Mouse (Mus musculus): ENCODE measurements around the gene Klrb1b. TPM values are rescaled to one million over a fixed set of nuclear protein-coding genes. Genes with fewer than 3 reads are reported as not detected.
"Not testable (repeated sequence)": the region's sequence is repeated elsewhere in the genome, so short reads cannot be mapped to it uniquely, and the experiment has no call there.

Gene Klrb1b
- polyA plus RNA-seq, 1 experiment from 2014 or later = not detected

DNA sequence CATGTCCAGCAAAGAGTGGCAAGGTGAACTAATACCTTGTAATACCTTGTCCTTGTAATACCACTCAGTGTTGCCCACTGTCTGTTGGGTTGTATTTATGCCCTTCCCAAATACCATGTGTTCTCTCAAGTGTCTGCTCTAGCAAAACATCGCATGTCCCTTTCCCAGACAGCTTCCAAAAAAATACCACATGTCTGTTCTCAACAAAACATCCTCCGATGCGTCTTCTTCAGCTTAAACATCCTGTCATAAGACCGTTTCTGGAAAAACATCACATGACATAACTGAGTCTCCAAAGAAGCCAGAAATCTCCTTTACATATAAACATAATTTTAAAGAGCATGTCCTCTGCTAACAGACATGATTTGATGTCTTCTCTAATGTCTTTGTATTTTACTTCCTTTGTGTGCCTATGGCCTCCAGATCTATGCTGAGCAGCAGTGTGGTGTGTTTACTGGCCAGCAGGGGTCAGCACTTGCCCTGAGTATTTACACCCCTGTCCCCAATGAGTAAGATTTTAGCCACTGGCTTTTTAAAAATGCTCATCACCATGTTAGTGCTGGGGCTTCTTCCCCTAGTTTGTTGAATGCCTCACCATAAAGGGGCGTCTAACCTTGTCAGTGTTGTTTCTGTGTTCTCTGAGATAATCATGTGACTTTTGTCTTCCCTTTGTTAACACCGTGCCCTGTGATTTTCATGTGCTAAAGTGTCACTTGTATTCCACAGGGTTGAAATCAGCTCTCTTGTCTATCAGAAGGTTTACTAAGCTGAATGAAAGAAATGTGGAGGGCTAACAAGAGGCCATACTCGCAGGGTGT is 21.1 kb downstream of the Klrb1b start:
- H3K27me3 ChIP-seq (ENCODE audit: low read depth, poor library complexity, severe bottlenecking); H3K36me3 ChIP-seq; H3K4me3 ChIP-seq; H3K9me3 ChIP-seq (replicated peaks); H3K27ac ChIP-seq; H3K4me1 ChIP-seq: not testable (repeated sequence)
- peak; percentile 64 for DNase-seq (ENCODE audit: low spot score)
- 71% methylated on average over 7 of the region's 7 CpGs for WGBS

DNA sequence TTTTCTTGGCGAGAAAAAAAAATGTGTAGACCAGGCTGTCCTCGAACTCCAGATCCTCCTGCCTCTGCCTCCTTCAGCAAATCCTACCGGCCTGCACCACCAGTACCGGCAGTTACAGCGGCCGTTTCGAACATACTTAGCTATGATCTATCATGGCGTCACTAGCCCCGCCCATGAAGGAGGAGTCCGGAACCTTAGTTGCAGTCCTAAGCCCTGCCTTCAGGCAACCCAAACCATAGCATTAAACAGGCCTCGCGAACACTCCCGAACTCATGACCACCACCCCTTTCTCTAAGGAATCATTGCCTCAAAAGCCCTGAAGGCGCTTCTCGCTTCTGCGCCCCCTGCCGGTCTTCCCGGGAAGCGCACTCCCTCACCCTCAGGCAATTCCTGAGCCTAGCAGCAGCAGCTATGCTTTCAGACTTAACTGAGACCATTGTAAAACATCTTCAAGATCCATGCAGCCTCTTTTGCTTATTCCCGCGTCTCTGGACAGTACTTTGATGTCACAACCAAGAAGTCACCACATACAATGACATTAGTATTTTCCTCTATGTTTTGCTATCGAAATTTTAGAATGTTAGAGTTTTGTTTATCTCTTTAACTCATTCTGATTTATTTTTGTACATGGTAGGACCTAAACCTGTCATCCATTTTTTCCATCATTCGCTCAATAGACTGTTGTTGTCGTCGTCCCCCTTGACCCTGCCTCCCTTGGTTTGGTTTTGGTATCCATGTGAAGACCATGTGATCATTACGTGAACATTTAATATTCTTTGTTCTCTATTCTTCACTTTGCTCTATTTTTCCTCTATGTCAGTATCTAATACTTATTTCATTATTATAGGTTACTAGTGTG is 22.9 kb downstream of the Klrb1b start:
- H3K27me3 ChIP-seq (ENCODE audit: low read depth, poor library complexity, severe bottlenecking) = no peaks in the 10 kb centered on the region
- H3K9me3 ChIP-seq (replicated peaks) = no peaks in the 10 kb centered on the region
- DNase-seq (ENCODE audit: low spot score) = peak; percentile 99
- peak overlapping the region; percentile 53 for H3K4me3 ChIP-seq
- no peaks in the 10 kb centered on the region for H3K36me3 ChIP-seq
- WGBS = 10% methylated on average over 26 of the region's 26 CpGs
- peak overlapping the region; percentile 72; the same call in 1 of the 2 replicates for H3K27ac ChIP-seq
- peaks cover 8% of the 10 kb centered on the region for H3K4me1 ChIP-seq

DNA sequence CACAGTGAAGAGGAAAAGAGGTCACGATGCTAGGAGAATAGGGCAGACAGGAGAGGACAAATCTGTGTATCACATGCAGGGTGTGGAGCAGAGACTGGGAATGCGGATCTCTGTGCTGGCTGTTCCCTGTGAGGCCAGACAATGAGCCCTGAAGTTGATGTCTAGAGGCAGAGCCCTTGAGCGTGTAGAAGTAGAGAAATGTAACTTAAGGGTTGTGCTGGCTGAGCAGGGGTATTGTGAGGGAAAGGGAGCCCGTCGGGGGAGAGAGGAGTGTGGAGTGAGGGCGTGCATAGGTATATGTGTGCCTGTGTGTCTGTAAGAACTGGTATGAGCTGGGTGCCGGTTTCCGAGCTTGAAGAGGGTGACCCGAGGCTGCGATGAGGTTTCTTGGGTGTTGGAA is 23.6 kb downstream of the Klrb1b start:
- 15% methylated on average over 10 of the region's 10 CpGs for WGBS
- DNase-seq (ENCODE audit: low spot score) = no peak
- Histone ChIP-seq H3K27me3 (ENCODE audit: low read depth, poor library complexity, severe bottlenecking) (no peaks in the 10 kb centered on the region), H3K27ac (peak overlapping the region; percentile 72; the same call in 1 of the 2 replicates), H3K4me1 (peaks cover 14% of the 10 kb centered on the region), H3K36me3 (no peaks in the 10 kb centered on the region), H3K4me3 (peak overlapping the region; percentile 53), H3K9me3 (replicated peaks) (no peaks in the 10 kb centered on the region)

DNA sequence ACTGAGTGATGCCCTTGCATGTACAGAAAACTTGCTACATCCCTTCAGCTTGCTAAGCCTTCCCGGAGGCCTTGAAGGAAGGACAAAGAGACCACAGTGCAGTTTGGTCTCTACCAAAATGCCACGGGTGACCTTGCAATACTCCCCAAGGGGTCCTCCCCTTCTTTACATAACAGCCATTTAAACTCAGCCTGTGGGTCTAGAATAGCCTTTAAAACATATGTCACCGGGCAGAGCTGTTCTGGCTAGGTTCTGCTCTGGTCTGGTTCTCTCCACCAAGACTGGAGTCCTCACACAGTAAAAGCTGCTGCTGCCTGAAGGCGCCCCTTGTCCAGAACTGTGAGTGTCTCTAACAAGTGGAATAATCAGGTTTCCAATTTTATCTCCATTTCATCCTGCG is 25.4 kb downstream of the Klrb1b start:
- peaks cover 14% of the 10 kb centered on the region for H3K4me1 ChIP-seq
- DNase-seq (ENCODE audit: low spot score); H3K4me3 ChIP-seq; H3K9me3 ChIP-seq (replicated peaks); H3K36me3 ChIP-seq; H3K27me3 ChIP-seq (ENCODE audit: low read depth, poor library complexity, severe bottlenecking); H3K27ac ChIP-seq: not testable (repeated sequence)
- WGBS = 86% methylated on average over 5 of the region's 5 CpGs

DNA sequence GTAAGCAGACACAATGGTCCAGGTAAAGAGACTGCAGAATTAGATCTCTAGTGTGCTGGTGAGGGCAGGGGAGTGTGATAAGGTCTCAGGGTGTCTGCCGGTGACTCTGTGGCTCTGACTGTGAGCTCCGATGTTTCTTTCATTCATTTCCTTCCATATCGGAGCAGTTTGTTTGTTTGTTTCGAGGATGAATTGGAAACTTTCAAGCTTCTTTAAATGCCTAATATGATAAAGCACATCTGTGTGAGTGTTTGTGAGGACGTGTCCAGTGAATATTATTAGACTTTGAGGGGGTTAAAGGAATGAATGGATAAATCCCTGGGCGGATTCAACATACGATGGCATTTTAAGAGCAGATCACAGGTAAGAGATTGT is 26.2 kb downstream of the Klrb1b start:
- Histone ChIP-seq H3K36me3 (no peaks in the 10 kb centered on the region), H3K9me3 (replicated peaks) (no peaks in the 10 kb centered on the region), H3K4me1 (peaks cover 14% of the 10 kb centered on the region), H3K27ac (peak overlapping the region; percentile 79; the same call in 1 of the 2 replicates), H3K27me3 (ENCODE audit: low read depth, poor library complexity, severe bottlenecking) (no peaks in the 10 kb centered on the region), H3K4me3 (peak overlapping the region; percentile 61)
- DNase-seq (ENCODE audit: low spot score) = no peak
- WGBS = 26% methylated on average over 7 of the region's 7 CpGs

DNA sequence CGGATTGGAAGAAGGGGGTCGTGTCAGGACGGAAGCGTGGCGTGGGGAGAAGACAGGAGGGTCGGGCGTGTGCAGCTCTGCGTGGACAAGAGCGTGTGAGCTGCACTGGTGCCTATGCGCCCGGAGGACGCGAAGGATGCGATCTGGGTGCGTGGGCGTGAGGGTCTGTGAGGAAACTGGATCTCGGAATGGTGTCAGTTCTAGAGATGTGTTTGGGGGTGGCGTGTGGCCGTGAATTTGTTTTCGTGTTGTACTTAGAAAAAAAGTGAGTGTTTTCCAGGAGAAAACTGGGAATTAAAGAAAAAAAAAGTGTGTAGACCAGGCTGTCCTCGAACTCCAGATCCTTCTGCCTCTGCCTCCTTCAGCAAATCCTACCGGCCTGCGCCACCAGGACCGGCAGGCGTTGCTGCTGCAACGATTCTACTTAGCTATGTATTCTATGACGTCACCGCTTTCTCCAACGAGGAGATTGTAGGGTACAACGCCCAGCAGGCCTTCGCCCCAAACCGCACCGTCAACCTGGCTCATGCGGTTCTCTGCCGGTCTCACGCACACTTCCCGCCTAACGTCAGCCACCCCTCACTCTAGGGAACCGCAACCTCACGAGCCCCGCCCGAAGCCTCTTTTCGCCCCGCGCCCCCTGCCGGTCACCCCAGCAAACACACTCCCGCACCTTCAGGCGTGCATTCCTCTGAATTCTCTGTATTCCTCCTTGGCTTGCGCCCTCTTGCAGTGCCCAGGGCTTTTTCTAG is 26.8 kb downstream of the Klrb1b start:
- peak; percentile 93 for DNase-seq (ENCODE audit: low spot score)
- under 1% methylated on average over 49 of the region's 49 CpGs for WGBS
- H3K27ac ChIP-seq = peak overlapping the region; percentile 79
- not testable (repeated sequence) for H3K9me3 ChIP-seq (replicated peaks); H3K27me3 ChIP-seq (ENCODE audit: low read depth, poor library complexity, severe bottlenecking); H3K36me3 ChIP-seq
- H3K4me1 ChIP-seq = peaks cover 14% of the 10 kb centered on the region
- peak overlapping the region; percentile 61 for H3K4me3 ChIP-seq

DNA sequence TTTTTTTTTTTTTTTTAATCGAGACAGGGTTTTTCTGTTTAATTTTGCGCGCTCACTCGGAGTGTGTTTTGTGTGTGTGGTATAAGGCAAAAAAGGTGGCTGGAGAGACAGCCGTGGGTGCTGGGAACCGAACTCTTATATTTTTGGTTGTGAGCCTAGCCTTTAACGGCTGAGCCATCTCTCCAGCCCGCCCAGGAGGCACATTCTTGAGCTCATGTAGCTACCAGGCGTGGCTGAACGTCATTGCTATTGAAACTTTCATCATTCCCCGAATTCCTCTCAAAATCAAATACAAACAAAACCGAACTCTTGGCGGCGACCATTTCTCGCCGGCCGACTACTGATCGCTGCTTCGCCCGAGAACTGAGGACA is 27.4 kb downstream of the Klrb1b start:
- Histone ChIP-seq H3K27ac (peak overlapping the region; percentile 75; the same call in 1 of the 2 replicates), H3K4me1 (peaks cover 15% of the 10 kb centered on the region), H3K4me3 (peak overlapping the region; percentile 61)
- DNase-seq (ENCODE audit: low spot score) = peak; percentile 91
- not testable (repeated sequence) for H3K36me3 ChIP-seq; H3K27me3 ChIP-seq (ENCODE audit: low read depth, poor library complexity, severe bottlenecking); H3K9me3 ChIP-seq (replicated peaks)
- WGBS = under 1% methylated on average over 20 of the region's 20 CpGs

DNA sequence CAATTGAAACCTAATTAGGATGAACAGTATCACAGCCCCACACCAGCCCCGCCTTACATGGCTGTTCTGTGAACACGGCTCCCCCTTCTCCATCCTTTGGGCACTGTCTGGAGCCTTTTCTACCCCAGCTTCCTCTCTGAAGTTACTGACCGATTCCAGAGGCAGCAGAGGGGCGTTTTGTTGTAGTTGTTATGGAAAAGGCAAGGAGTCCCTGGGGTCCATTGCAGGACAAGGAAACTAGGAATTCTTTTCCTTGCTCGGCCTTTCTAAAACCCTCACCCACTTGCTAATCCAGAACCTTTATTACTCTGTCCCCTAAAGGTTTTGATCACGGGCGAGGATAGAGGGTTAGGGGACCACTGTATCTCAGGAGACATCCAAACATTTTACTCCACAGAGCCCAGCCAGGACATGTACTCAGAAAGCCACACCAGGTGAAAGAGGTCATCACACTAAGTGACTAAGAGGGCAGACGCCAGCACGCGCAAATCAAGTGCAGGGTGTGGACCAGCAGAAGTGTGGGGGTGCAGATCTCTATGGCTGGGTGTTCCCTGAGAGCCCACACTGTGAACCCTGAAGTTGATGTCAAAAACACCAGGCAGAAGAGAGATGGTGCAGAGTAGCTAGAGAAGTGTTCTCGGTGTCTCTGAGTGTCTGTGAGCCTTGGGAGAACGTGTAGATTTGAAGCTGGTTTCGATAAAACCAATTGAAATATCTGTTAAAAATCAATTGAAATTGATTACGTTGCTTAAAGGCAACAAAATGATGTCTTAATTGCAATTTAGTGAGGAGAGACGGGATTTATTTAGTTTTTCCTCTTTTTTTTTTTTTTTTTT is 28.0 kb downstream of the Klrb1b start:
- Histone ChIP-seq H3K4me3 (peak overlapping the region; percentile 61), H3K4me1 (peaks cover 17% of the 10 kb centered on the region), H3K36me3 (no peaks in the 10 kb centered on the region), H3K27ac (peak overlapping the region; percentile 58), H3K9me3 (replicated peaks) (no peaks in the 10 kb centered on the region), H3K27me3 (ENCODE audit: low read depth, poor library complexity, severe bottlenecking) (no peaks in the 10 kb centered on the region)
- peak; percentile 56 for DNase-seq (ENCODE audit: low spot score)
- 17% methylated on average over 15 of the region's 15 CpGs for WGBS

DNA sequence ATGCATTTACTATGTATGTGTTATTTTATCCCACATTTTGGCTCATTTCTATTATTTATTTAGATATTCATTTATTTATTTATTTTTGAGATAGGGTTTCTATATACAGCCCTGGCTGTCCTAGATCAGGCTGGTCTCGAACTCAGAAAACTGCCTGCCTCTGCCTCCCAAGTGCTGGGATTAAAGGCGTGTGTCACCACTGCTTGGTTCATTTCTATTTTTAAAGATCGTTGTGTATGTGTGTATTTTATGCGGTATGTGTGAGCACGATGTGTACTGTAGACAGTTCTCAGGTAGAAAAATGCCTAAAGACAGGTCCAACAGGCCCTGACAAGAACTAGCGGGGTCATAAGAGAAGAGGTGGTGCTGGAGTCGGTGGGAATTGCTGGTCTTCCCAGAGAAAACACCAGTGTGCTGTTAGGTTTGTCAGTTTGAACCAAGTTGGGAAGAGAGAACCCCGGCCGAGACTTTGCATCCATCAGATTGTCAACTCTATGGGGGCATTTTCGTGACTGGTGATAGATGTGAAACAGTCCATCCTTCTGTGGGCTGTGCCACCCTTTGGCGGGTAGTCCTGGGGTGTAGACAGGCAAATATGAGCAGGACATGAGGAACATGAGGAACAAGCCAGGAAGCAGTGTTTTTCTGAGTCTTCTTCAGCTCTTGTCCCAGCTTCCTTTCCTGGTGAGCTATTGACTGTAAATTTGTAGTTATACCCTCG is 28.8 kb downstream of the Klrb1b start:
- Histone ChIP-seq H3K4me3 (peak overlapping the region; percentile 61), H3K9me3 (replicated peaks) (no peaks in the 10 kb centered on the region), H3K27me3 (ENCODE audit: low read depth, poor library complexity, severe bottlenecking) (no peaks in the 10 kb centered on the region), H3K36me3 (no peaks in the 10 kb centered on the region), H3K27ac (no peak overlapping the region), H3K4me1 (peaks cover 14% of the 10 kb centered on the region)
- DNase-seq (ENCODE audit: low spot score) = no peak
- WGBS = 79% methylated on average over 12 of the region's 12 CpGs

DNA sequence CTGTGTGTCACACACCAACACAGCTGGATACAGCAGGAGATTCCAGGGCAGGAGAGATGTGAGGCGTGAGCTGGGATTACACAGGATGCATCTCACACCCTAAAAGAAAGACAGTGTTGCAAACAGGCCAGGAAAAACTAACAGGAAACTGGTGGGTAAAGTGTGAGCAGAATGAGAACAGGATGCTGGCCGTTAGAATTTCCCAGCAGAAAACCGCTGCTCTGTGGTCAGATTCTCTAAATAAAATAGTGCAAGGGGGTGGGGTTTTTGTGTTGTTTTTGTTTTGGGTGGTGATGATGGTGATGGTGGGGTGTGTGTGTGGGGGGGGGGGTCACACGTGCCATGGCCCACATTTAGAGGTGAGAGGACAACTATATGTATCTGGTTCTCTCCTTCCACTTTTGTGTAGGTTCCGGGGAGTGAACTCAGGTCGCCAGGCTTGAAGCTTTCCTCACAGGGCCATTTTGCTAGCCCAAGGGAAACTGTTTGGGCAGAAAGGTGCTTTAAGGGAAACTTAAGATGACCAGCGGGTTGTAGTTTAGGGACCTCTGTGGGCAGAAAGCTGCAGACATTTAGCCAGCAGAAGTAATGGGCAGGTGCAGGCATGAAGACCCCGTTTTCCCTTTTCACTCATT is 29.7 kb downstream of the Klrb1b start:
- H3K4me3 ChIP-seq = no peak overlapping the region
- H3K27me3 ChIP-seq (ENCODE audit: low read depth, poor library complexity, severe bottlenecking) = no peaks in the 10 kb centered on the region
- H3K9me3 ChIP-seq (replicated peaks) = no peaks in the 10 kb centered on the region
- no peaks in the 10 kb centered on the region for H3K36me3 ChIP-seq
- no peak overlapping the region for H3K27ac ChIP-seq
- DNase-seq (ENCODE audit: low spot score) = no peak
- H3K4me1 ChIP-seq = peaks cover 14% of the 10 kb centered on the region
- WGBS = 72% methylated on average over 8 of the region's 8 CpGs

DNA sequence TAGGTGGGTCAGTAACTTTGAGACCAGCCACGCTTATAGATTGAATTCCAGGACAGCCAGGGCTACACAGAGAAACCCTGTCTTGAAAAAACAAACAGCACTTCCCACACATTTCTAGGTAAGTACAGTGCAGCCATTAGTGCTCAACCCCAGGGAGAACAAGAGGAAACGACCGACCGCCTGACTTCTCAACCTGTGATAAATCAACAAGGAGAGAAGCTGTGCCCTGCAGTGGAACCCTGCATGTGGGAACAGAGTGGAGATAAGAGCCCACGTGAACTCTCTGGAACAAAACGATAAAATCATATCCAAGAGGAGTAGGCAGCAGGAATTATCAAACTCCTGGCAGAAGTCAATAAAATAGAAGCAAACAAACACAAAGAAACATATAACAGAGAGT is 32.4 kb downstream of the Klrb1b start:
- WGBS = 53% methylated on average over 6 of the region's 6 CpGs
- no peak overlapping the region for H3K27ac ChIP-seq
- no peak for DNase-seq (ENCODE audit: low spot score)
- no peaks in the 10 kb centered on the region for H3K9me3 ChIP-seq (replicated peaks)
- no peaks in the 10 kb centered on the region for H3K36me3 ChIP-seq
- H3K4me1 ChIP-seq = peaks cover 14% of the 10 kb centered on the region
- no peak overlapping the region for H3K4me3 ChIP-seq
- H3K27me3 ChIP-seq (ENCODE audit: low read depth, poor library complexity, severe bottlenecking) = no peaks in the 10 kb centered on the region
